Mouse (Mus musculus) brain, adult 10 weeks (tissue): ENCODE results near the gene Lig1. TPM values are rescaled to one million over a fixed set of nuclear protein-coding genes. Genes with fewer than 3 reads are reported as not detected.

ENCODE experiments used
- polyA plus RNA-seq: library from polyadenylated mRNA; stranded (reverse); fragments of 350-450 nt; fragmentation: Illumina TruSeq; extraction: RNeasy Lipid Tissue Mini Kit (QIAGEN cat#74804); gene quantifications from one replicate; pipeline ENCODE4 v1.2.3, GENCODE M21; 2015; ENCODE audit warnings: low read depth, low replicate concordance

Gene Lig1
- 9.6 TPM for polyA plus RNA-seq

GRCm38 (mm10) chr7:13277081-13277480, at the start of gene Lig1:
Gene Lig1, plus strand, starts transcription at chr7:13277283.

GRCm38 (mm10) chr7:13278308-13278891, 1.3 kb downstream of the Lig1 start, which contains the start of gene Zswim9:
Gene Zswim9, minus strand, starts transcription at chr7:13278721.

GRCm38 (mm10) chr7:13324316-13324715, 47.2 kb downstream of the Lig1 start, which contains the start of gene Pla2g4c:
Gene Pla2g4c, plus strand, starts transcription at chr7:13324655.

Other genes with a start within 250 kb of the Lig1 start
- 240 TPM for gene Chmp2a, start 242.5 kb upstream of the Lig1 start, polyA plus RNA-seq
- 279 TPM for gene Ube2m, start 239.0 kb upstream of the Lig1 start, polyA plus RNA-seq
- gene Mzf1, start 222.5 kb upstream of the Lig1 start, polyA plus RNA-seq: 7.7 TPM
- gene Vmn1r85, start 182.1 kb upstream of the Lig1 start, polyA plus RNA-seq: not detected
- gene Vmn1r86, start 157.4 kb upstream of the Lig1 start, polyA plus RNA-seq: not detected
- gene Vmn1r87, start 137.1 kb upstream of the Lig1 start, polyA plus RNA-seq: not detected
- gene Vmn1r88, start 117.7 kb upstream of the Lig1 start, polyA plus RNA-seq: not detected
- gene Vmn1r89, start 64.3 kb upstream of the Lig1 start, polyA plus RNA-seq: not detected
- gene Zswim9, start 1.4 kb downstream of the Lig1 start, polyA plus RNA-seq: 10.1 TPM
- 0.40 TPM for gene Pla2g4c, start 47.4 kb downstream of the Lig1 start, polyA plus RNA-seq
- not detected for gene Cabp5, start 120.8 kb downstream of the Lig1 start, polyA plus RNA-seq
- not detected for gene Bsph1, start 173.6 kb downstream of the Lig1 start, polyA plus RNA-seq